Mouse (Mus musculus) kidney, adult 2 months (tissue): ENCODE data around the gene Vwa2.

Experiments
- CTCF ChIP-seq: fragments of 200-500 bp; conservative IDR thresholded peaks from 2 replicates; pipeline ENCODE4 v1.5.1; 2011; ENCODE audit warnings: low read depth, mild to moderate bottlenecking, control low read depth, low read length, moderate library complexity, mixed read lengths; ENCODE audit not compliant: insufficient read depth, insufficient read length
- POLR2A ChIP-seq: fragments of 200-500 bp; IDR thresholded peaks from one replicate; pipeline ENCODE4 v1.6.1; 2011; ENCODE audit warnings: low read depth, low read length, control low read depth

- peak; percentile 31; the same call in 1 of the 2 replicates for TF ChIP-seq CTCF
- no peak for TF ChIP-seq POLR2A
These were observed 61.7 kb downstream of the Vwa2 start for GRCm38 (mm10) chr19:56935777-56936176.
